Mouse (Mus musculus): ENCODE data around the gene Six3.

Six3 gene

GRCm38 (mm10) chr17:85612526-85613265 is 712 bp upstream of the Six3 start:
- DNase-seq (ENCODE audit: low spot score) = peak; percentile 43

- DNase-seq (ENCODE audit: low spot score) = no peak
Observed at GRCm38 (mm10) chr17:85614011-85614721, 758 bp downstream of the Six3 start.

- DNase-seq (ENCODE audit: low spot score) = no peak
Observed at GRCm38 (mm10) chr17:85614722-85615331, 1.4 kb downstream of the Six3 start.

GRCm38 (mm10) chr17:85615586-85615985 is 2.2 kb downstream of the Six3 start:
- DNase-seq (ENCODE audit: low spot score) = no peak

GRCm38 (mm10) chr17:85616526-85617500 is 3.4 kb downstream of the Six3 start:
- DNase-seq (ENCODE audit: low spot score) = no peak

- peak; percentile 38 for DNase-seq (ENCODE audit: low spot score)
Observed at GRCm38 (mm10) chr17:85617566-85618358, 4.4 kb downstream of the Six3 start.

GRCm38 (mm10) chr17:85618359-85619112 is 5.1 kb downstream of the Six3 start:
- no peak for DNase-seq (ENCODE audit: low spot score)

- no peak for DNase-seq (ENCODE audit: low spot score)
Observed at GRCm38 (mm10) chr17:85619113-85620085, 6.0 kb downstream of the Six3 start.

- DNase-seq (ENCODE audit: low spot score) = no peak
Observed at GRCm38 (mm10) chr17:85620086-85620481, 6.7 kb downstream of the Six3 start.

- DNase-seq (ENCODE audit: low spot score) = no peak
Observed at GRCm38 (mm10) chr17:85620680-85621504, 7.5 kb downstream of the Six3 start.

GRCm38 (mm10) chr17:85621505-85622310 is 8.3 kb downstream of the Six3 start:
- no peak for DNase-seq (ENCODE audit: low spot score)

- no peak for DNase-seq (ENCODE audit: low spot score)
Observed at GRCm38 (mm10) chr17:85622493-85623157, 9.2 kb downstream of the Six3 start.

GRCm38 (mm10) chr17:85623161-85624050 is 10.0 kb downstream of the Six3 start:
- no peak for DNase-seq (ENCODE audit: low spot score)

GRCm38 (mm10) chr17:85624051-85624420 is 10.6 kb downstream of the Six3 start:
- no peak for DNase-seq (ENCODE audit: low spot score)

- DNase-seq (ENCODE audit: low spot score) = no peak
Observed at GRCm38 (mm10) chr17:85624981-85625940, 11.9 kb downstream of the Six3 start.

Data from yolk sac, embryonic 10.5 days (tissue).